Mouse (Mus musculus) liver, postnatal 0 days (tissue): ENCODE data around the gene Qrich2.

ENCODE experiments used
- CTCF ChIP-seq: sonication (generic); IDR thresholded peaks from 2 replicates; pipeline ENCODE4 v1.5.1; 2016; ENCODE audit warnings: antibody characterized with exemption, low read depth
- EP300 ChIP-seq: IDR thresholded peaks from 2 replicates; pipeline ENCODE4 v1.6.1; 2016; ENCODE audit warnings: antibody characterized with exemption, low read depth, mild to moderate bottlenecking

GRCm38 (mm10) chr11:116411582-116411981 lies 54.5 kb downstream of the Qrich2 start:
- TF ChIP-seq CTCF (no peak), EP300 (no peak)
